26 mouse cellular contexts compared by ENCODE assay signal in genomic region chr7:24869080-24869479, GRCm38 (mm10). TPM values are rescaled to one million over a fixed set of nuclear protein-coding genes. Genes with fewer than 3 reads are reported as not detected.
"Had no signal": no experiment of that assay in that cellular context is flagged by ENCODE, and none has a peak within 500 bp of the region (broad histone marks: within the 10 kb centered on the region; RNA-seq: fewer than 3 reads in every experiment).

No protein-coding gene starts in this region.

- H3K9ac ChIP-seq: kidney, embryonic 15.5 days; liver, embryonic 13.5 days; midbrain, embryonic 13.5 days; neural tube, embryonic 12.5 days; neural tube, embryonic 15.5 days had no signal

- DNase-seq: kidney, adult 8-10 months; kidney, postnatal 10 days; kidney, postnatal 36 days; layer of hippocampus, postnatal 36 days; liver, embryonic 13.5 days; lung, adult 2 months; lung, postnatal 14 days; lung, postnatal 4 days; right cerebral cortex, adult 18-20 months; right cerebral cortex, postnatal 14 days; right cerebral cortex, postnatal 4 days; thymus, adult 18-20 months; thymus, postnatal 36 days had no signal

- H3K4me2 ChIP-seq: kidney, embryonic 15.5 days; liver, embryonic 13.5 days; midbrain, embryonic 13.5 days; neural tube, embryonic 12.5 days had no signal

- H3K36me3 ChIP-seq: kidney, embryonic 15.5 days; liver, embryonic 13.5 days; midbrain, embryonic 13.5 days; neural tube, embryonic 12.5 days; neural tube, embryonic 15.5 days had no signal

- H3K9me3 ChIP-seq: kidney, embryonic 15.5 days; midbrain, embryonic 13.5 days; neural tube, embryonic 15.5 days had no signal

- H3K27ac ChIP-seq: kidney, embryonic 15.5 days; left cerebral cortex, adult 2 months; liver, embryonic 13.5 days; midbrain, embryonic 13.5 days; neural tube, embryonic 12.5 days; neural tube, embryonic 15.5 days; stomach, postnatal 0 days had no signal

- H3K27me3 ChIP-seq: neural tube, embryonic 15.5 days had no signal

- H3K4me1 ChIP-seq: kidney, embryonic 15.5 days; midbrain, embryonic 13.5 days; neural tube, embryonic 12.5 days had no signal

- H3K4me3 ChIP-seq: kidney, embryonic 15.5 days; left cerebral cortex, adult 2 months; liver, embryonic 13.5 days; midbrain, embryonic 13.5 days; neural tube, embryonic 12.5 days; neural tube, embryonic 15.5 days had no signal

RNA-seq across cellular contexts. Expression of gene Lypd4, which starts 0.7 kb away (rescaled TPM):
- polyA plus RNA-seq: kidney, embryonic 15.5 days; limb, embryonic 11.5 days; limb, embryonic 14.5 days; liver, adult 2 months; liver, embryonic 13.5 days; liver, embryonic 16.5 days; lung, adult 2 months; lung, embryonic 16.5 days; midbrain, embryonic 13.5 days; neural tube, embryonic 12.5 days; neural tube, embryonic 15.5 days; stomach, embryonic 14.5 days; stomach, postnatal 0 days; urinary bladder, adult 2 months had no signal

RNA-seq across cellular contexts. Expression of gene Dmrtc2, which starts 0.8 kb away (rescaled TPM):
- polyA plus RNA-seq: kidney, embryonic 15.5 days; limb, embryonic 11.5 days; liver, adult 2 months; liver, embryonic 13.5 days; liver, embryonic 16.5 days; lung, adult 2 months; lung, embryonic 16.5 days; midbrain, embryonic 13.5 days; neural tube, embryonic 12.5 days; stomach, embryonic 14.5 days; stomach, postnatal 0 days; urinary bladder, adult 2 months had no signal

RNA-seq across cellular contexts. Expression of gene Gm9844, which starts 7.1 kb away (rescaled TPM):
- polyA plus RNA-seq: liver, adult 2 months had no signal
